Mouse (Mus musculus): ENCODE measurements around the gene Kcnj4. TPM values are rescaled to one million over a fixed set of nuclear protein-coding genes. Genes with fewer than 3 reads are reported as not detected.

The Kcnj4 gene
- total RNA-seq (2021) = 1 to 10 TPM in 1 of 2 experiments, under 1 TPM in 1; 0.30 to 2.3 TPM
- long read RNA-seq, experiment 1 = 0 reads
- long read RNA-seq, experiment 2, partial matches to known transcripts = 0 of 1 reads
- long read RNA-seq, experiment 2, other reads (novel, unspliced or antisense) = 1 of 1 reads

- no peak for DNase-seq
Measured at GRCm38 (mm10) chr15:79504707-79505452, at the start of gene Kcnj4. TSS of gene Kcnj4 (minus strand) at chr15:79505241.

- no peak for DNase-seq
Measured at GRCm38 (mm10) chr15:79552566-79552965, 47.5 kb upstream of the Kcnj4 start.

GRCm38 (mm10) chr15:79548226-79548625 lies 43.2 kb upstream of the Kcnj4 start:
- no peak for DNase-seq

GRCm38 (mm10) chr15:79547289-79547820 lies 42.3 kb upstream of the Kcnj4 start:
- peak in 1 of 2 experiments; percentile 33 for DNase-seq

- DNase-seq = peak; percentile 98 to 99
Measured at GRCm38 (mm10) chr15:79546410-79547288, 41.6 kb upstream of the Kcnj4 start, which contains the start of gene Ddx17. TSS of gene Ddx17 (minus strand) at chr15:79546741.

- DNase-seq = peak; percentile 82 to 85
Measured at GRCm38 (mm10) chr15:79545921-79546399, 40.9 kb upstream of the Kcnj4 start.

GRCm38 (mm10) chr15:79545496-79545895 lies 40.5 kb upstream of the Kcnj4 start:
- DNase-seq = no peak

- no peak for DNase-seq
Measured at GRCm38 (mm10) chr15:79543968-79544367, 38.9 kb upstream of the Kcnj4 start.

- no peak for DNase-seq
Measured at GRCm38 (mm10) chr15:79533796-79534195, 28.8 kb upstream of the Kcnj4 start.

GRCm38 (mm10) chr15:79529935-79530334 lies 24.9 kb upstream of the Kcnj4 start:
- no peak for DNase-seq

GRCm38 (mm10) chr15:79527991-79528639 lies 23.1 kb upstream of the Kcnj4 start:
- no peak for DNase-seq

- no peak for DNase-seq
Measured at GRCm38 (mm10) chr15:79527192-79527591, 22.2 kb upstream of the Kcnj4 start.

GRCm38 (mm10) chr15:79525979-79526768 lies 21.1 kb upstream of the Kcnj4 start:
- DNase-seq = no peak

- no peak for DNase-seq
Measured at GRCm38 (mm10) chr15:79525564-79525963, 20.5 kb upstream of the Kcnj4 start.

GRCm38 (mm10) chr15:79519400-79520220 lies 14.6 kb upstream of the Kcnj4 start:
- no peak for DNase-seq

GRCm38 (mm10) chr15:79518571-79518970 lies 13.5 kb upstream of the Kcnj4 start:
- no peak for DNase-seq

GRCm38 (mm10) chr15:79517710-79518109 lies 12.7 kb upstream of the Kcnj4 start:
- no peak for DNase-seq

GRCm38 (mm10) chr15:79516171-79517096 lies 11.4 kb upstream of the Kcnj4 start, which contains the start of gene Kdelr3:
TSS of gene Kdelr3 (plus strand) at chr15:79516411.
- peak; percentile 85 to 88 for DNase-seq

GRCm38 (mm10) chr15:79513940-79514339 lies 8.9 kb upstream of the Kcnj4 start:
- no peak for DNase-seq

All from adrenal gland, postnatal 36 days (tissue).